Mouse (Mus musculus): ENCODE results near the gene Hoxa4.

DNA sequence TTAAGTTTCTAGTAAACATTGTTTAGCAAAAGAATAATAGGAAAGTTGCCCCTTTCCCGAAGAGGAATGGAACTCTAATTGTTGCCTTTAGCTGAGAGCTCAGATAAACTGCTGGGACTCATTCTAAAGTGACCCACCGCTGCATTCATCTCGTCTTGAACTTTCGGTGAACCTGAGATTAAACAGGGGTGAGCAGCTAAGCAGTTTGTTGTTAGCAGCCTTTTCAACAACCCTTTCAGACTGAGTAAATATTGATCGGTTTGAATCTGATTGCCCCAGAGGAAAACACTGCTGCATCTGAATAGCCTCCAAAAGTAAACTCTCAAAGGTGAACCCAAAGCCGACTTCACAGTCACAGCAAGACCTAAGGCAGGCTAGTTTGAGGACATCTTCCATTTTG, 38.3 kb downstream of the Hoxa4 start:
- TF ChIP-seq GATA1 (IDR thresholded peaks at IDR 0.05; ENCODE audit: borderline replicate concordance, low read length) = no peak
- no peak for TF ChIP-seq FLI1 (IDR thresholded peaks at IDR 0.05; ENCODE audit: low read length)
